Mouse (Mus musculus): Measurements from ENCODE around the gene Vmn1r76.

Vmn1r76 gene

DNA sequence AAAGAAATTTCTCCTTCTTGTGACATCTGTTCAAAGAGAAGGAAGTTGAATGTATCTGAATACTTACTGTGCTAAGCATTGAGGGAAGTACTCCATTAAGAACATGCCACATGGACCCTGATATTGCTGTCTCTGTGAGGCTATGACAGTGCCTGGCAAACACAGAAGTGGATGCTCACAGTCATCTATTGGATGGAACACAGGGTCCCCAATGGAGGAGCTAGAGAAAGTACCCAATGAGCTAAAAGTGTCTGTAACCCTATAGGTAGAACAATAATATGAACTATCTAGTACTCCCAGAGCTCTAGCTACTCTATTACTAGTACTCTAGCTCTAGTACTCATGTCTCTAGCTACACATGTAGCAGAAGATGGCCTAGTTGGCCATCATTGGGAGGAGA is at the start of gene Vmn1r76:
Vmn1r76 (minus strand) TSS at position 101 of the 400 bp plus-strand sequence.
- DNase-seq (ENCODE audit: low spot score), result no peak

DNA sequence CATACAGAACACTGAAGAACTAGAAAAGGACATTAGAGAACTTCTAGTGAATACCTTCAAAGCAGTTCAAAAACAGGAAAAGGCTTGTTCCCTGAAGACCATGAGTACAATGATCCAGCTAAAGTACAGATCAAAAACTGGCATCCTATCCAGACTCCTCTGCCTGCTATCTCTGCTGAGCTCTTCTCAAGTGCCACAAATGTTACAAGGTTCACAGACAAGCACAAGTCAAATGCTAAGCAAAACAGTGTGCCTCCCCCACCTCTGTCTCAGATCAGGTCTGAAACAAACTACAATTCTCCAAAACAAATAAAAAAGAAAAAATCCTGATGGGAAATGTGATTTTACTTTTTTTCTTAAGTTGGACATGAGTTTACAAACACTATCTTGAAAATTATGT is 34.6 kb upstream of the Vmn1r76 start:
- no peak for DNase-seq (ENCODE audit: low spot score)

DNA sequence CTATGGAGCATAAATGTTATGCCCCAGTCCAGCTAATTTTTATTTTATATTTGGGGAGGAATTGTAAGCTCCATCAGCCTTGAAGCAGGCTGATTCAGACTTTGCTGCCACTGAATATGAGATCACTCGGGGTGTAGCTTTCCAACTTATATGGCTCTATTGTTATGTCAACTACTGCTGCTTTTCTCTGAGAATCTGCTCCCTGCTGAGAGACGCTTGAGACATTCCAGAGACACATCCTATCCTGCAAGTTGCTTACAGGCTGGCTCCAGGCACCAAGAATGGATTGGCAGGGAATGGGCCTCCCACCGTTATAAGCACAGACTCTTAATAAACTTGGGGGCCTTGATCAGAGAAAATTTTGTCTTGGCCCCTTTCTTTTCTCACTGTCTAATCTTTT is 10.0 kb upstream of the Vmn1r76 start:
- DNase-seq (ENCODE audit: low spot score), result no peak

DNA sequence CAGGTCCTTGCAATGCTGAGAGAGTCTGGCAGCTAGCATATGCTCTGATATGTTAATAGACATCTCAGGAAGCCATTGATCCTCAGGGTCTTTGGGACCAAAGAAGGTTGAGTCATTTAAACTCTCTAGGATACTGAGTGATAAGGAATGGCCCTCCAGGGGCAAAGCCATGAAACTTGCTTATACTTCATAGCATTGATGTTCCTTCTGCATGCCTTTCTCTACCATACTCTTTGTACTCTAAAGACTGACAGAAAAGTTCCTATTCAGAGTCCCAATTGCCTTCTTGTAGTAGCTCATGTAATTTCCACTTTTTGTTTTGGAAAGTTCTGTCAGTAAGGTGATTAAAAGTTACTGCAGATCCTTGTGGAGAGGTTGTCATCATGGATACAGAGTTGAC is 63.7 kb downstream of the Vmn1r76 start, which contains the start of gene Vmn1r75:
Vmn1r75 (plus strand) TSS at position 301 of the 400 bp plus-strand sequence.
- DNase-seq (ENCODE audit: low spot score), result no peak

All from adipocyte (in vitro differentiated cells).